Mouse (Mus musculus) hindbrain, embryonic 16.5 days (tissue): ENCODE results near the gene Grin3b. TPM values are rescaled to one million over a fixed set of nuclear protein-coding genes. Genes with fewer than 3 reads are reported as not detected.

Source experiments
- ATAC-seq: fragments of 200-750 bp; cut with Nextera tagmentation; 2 replicates; pipeline ENCODE4 v1.8.0; 2017; ENCODE audit warnings: moderate TSS enrichment, moderate library complexity
- H3K27ac ChIP-seq: fragments of 300-500 bp; sonication (generic); 2 replicates; pipeline ENCODE4 v1.5.1; 2014; ENCODE audit warnings: low read depth, mild to moderate bottlenecking, control low read depth, low read length, moderate library complexity
- H3K27me3 ChIP-seq: fragments of 300-500 bp; sonication (generic); replicated peaks from 2 replicates; pipeline ENCODE4 v1.6.1; 2014; ENCODE audit warnings: low read length; ENCODE audit not compliant: control insufficient read depth, insufficient read depth
- H3K36me3 ChIP-seq: fragments of 300-500 bp; sonication (generic); 2 replicates; pipeline ENCODE4 v1.6.1; 2014; ENCODE audit warnings: mild to moderate bottlenecking, low read length, moderate library complexity, mixed read lengths; ENCODE audit not compliant: control insufficient read depth, insufficient read depth
- H3K4me1 ChIP-seq: fragments of 300-500 bp; sonication (generic); 2 replicates; pipeline ENCODE4 v1.6.1; 2014; ENCODE audit warnings: low read depth, low read length; ENCODE audit not compliant: control insufficient read depth, insufficient read depth
- H3K4me2 ChIP-seq: fragments of 300-500 bp; sonication (generic); 2 replicates; pipeline ENCODE4 v1.6.1; 2014; ENCODE audit warnings: mild to moderate bottlenecking, low read length, control low read depth, moderate library complexity
- H3K4me3 ChIP-seq: fragments of 300-500 bp; sonication (generic); 2 replicates; pipeline ENCODE4 v1.5.1; 2014; ENCODE audit warnings: mild to moderate bottlenecking, low read length, control low read depth, moderate library complexity
- H3K9ac ChIP-seq: fragments of 300-500 bp; sonication (generic); 2 replicates; pipeline ENCODE4 v1.6.1; 2014; ENCODE audit warnings: low read depth, mild to moderate bottlenecking, control low read depth, low read length, moderate library complexity
- H3K9me3 ChIP-seq: fragments of 300-500 bp; sonication (generic); 2 replicates; pipeline ENCODE4 v1.6.1; 2014; ENCODE audit warnings: mild to moderate bottlenecking, low read length, moderate library complexity; ENCODE audit not compliant: control insufficient read depth
- WGBS: fragments of 180-500 bp; shearing (Covaris S2); extraction: QIAGEN DNeasy Blood & Tissue Kit; methylation state at CpG from one replicate; pipeline ENCODE4 v1.1.7; 2014; 5-methylcytosine and 5-hydroxymethylcytosine counted together
- polyA plus RNA-seq: library from polyadenylated mRNA; unstranded; fragments of >200 nt; fragmentation: Nextera tagmentation; extraction: Ambion mirVana; gene quantifications from 2 replicates; pipeline ENCODE4 v1.2.1, GENCODE M21; 2015

The Grin3b gene
- polyA plus RNA-seq, 1 experiment from 2014 or later, result 0.46 TPM

DNA sequence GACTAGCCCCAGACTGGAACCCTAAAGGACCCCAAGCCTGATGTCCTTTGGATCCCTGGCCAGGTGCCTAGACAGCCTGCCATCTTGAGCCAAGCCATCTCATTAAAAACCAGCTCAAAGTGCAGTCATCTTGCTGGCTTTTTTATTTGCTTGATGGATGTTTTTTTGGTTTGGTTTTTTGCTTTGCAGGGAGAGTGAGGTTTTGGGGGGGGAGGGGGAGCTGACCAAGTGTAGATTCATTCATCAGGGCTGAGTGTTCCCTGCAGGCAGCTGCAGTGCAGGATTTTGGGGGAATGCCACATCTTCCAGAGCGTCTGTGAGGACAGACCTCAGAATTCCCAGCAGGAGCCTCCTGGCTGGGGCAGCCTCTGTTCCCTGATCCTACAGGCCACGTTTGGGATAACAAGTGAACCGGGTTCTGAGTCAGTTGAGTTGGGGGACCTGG, 1.4 kb upstream of the Grin3b start:
- peaks cover 7% of the 10 kb centered on the region for H3K4me1 ChIP-seq
- H3K36me3 ChIP-seq, result peaks cover 30% of the 10 kb centered on the region
- H3K9ac ChIP-seq, result no peak overlapping the region
- H3K9me3 ChIP-seq, result no peaks in the 10 kb centered on the region
- no peak overlapping the region; the same call in 1 of the 2 replicates for H3K27ac ChIP-seq
- no peak overlapping the region for H3K4me2 ChIP-seq
- no peak for ATAC-seq
- H3K4me3 ChIP-seq, result no peak overlapping the region
- WGBS, result 8% methylated on average over 3 of the region's 3 CpGs
- H3K27me3 ChIP-seq, result peaks cover 23% of the 10 kb centered on the region

DNA sequence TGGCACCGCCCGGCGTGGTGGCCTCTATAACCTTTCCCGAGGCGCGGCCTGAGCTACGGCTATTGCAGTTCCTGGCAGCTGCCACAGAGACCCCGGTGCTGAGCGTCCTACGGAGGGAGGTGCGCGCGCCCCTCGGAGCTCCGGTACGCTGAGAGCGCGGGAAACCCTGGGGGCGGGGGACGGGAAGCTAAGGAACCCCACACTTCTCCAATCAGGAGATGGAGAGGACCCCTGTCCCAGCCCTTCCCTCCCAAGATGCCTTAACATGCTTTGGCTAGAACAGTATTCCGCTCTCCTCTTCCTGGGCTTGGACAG, 625 bp downstream of the Grin3b start:
- Histone ChIP-seq H3K4me3 (peak overlapping the region; percentile 42), H3K9me3 (no peaks in the 10 kb centered on the region), H3K27ac (no peak overlapping the region), H3K4me2 (peak overlapping the region; percentile 72), H3K27me3 (peaks cover 23% of the 10 kb centered on the region), H3K4me1 (peaks cover 7% of the 10 kb centered on the region), H3K9ac (peak overlapping the region; percentile 64), H3K36me3 (peaks cover 32% of the 10 kb centered on the region)
- ATAC-seq, result peak; percentile 12; the same call in 1 of the 2 replicates
- 4% methylated on average over 21 of the region's 21 CpGs for WGBS

DNA sequence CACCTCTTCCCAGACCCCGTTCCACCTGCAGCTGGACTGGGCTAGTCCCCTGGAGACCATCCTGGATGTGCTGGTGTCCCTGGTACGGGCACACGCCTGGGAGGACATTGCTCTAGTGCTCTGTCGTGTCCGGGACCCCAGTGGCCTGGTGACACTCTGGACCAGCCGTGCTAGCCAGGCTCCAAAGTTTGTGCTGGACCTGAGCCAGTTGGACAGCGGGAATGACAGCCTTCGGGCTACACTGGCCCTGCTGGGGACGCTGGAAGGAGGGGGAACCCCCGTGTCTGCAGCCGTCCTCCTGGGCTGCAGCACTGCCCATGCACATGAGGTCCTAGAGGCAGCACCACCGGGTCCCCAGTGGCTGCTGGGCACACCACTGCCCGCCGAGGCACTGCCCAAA, 2.3 kb downstream of the Grin3b start:
- ATAC-seq, result no peak
- Histone ChIP-seq H3K4me1 (peaks cover 7% of the 10 kb centered on the region), H3K27me3 (peaks cover 23% of the 10 kb centered on the region), H3K36me3 (peaks cover 33% of the 10 kb centered on the region), H3K4me2 (no peak overlapping the region), H3K9me3 (no peaks in the 10 kb centered on the region), H3K4me3 (no peak overlapping the region), H3K9ac (no peak overlapping the region), H3K27ac (no peak overlapping the region)
- 65% methylated on average over 14 of the region's 14 CpGs for WGBS

DNA sequence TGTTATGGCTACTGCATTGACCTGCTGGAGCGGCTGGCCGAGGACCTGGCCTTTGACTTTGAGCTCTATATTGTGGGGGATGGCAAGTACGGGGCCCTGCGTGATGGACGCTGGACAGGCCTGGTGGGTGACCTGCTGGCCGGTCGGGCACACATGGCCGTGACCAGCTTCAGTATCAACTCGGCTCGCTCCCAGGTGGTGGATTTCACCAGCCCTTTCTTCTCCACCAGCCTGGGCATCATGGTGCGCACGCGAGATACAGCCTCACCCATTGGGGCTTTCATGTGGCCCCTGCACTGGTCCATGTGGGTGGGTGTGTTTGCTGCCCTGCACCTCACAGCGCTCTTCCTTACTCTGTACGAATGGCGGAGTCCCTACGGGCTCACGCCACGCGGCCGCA, 3.6 kb downstream of the Grin3b start:
- WGBS, result 90% methylated on average over 21 of the region's 21 CpGs
- no peak overlapping the region for H3K4me2 ChIP-seq
- H3K9me3 ChIP-seq, result no peaks in the 10 kb centered on the region
- peaks cover 7% of the 10 kb centered on the region for H3K4me1 ChIP-seq
- H3K9ac ChIP-seq, result no peak overlapping the region
- peaks cover 45% of the 10 kb centered on the region for H3K36me3 ChIP-seq
- H3K4me3 ChIP-seq, result no peak overlapping the region
- no peak for ATAC-seq
- peaks cover 21% of the 10 kb centered on the region for H3K27me3 ChIP-seq
- no peak overlapping the region for H3K27ac ChIP-seq

DNA sequence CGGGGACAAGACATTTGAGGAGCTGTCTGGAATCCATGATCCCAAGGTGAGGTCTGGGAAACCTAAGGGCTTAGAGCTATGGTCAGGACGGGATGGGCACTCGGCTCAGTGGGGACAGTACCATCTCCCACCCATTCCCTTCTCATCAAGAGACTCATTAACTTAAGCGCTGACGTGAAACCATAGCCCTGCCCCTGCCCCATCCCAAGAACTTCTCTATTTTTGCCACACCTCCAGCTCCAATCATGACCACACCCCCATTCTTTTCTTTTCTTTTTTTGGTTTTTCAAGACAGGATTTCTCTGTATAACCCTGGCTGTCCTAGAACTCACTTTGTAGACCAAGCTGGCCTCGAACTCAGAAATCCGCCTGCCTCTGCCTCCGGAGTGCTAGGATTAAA, 4.2 kb downstream of the Grin3b start:
- H3K27ac ChIP-seq, result no peak overlapping the region
- no peaks in the 10 kb centered on the region for H3K9me3 ChIP-seq
- H3K36me3 ChIP-seq, result peaks cover 46% of the 10 kb centered on the region
- peaks cover 18% of the 10 kb centered on the region for H3K27me3 ChIP-seq
- no peak overlapping the region for H3K4me2 ChIP-seq
- H3K9ac ChIP-seq, result no peak overlapping the region
- WGBS, result 92% methylated on average over 8 of the region's 8 CpGs
- H3K4me1 ChIP-seq, result peaks cover 7% of the 10 kb centered on the region
- no peak for ATAC-seq
- H3K4me3 ChIP-seq, result no peak overlapping the region

DNA sequence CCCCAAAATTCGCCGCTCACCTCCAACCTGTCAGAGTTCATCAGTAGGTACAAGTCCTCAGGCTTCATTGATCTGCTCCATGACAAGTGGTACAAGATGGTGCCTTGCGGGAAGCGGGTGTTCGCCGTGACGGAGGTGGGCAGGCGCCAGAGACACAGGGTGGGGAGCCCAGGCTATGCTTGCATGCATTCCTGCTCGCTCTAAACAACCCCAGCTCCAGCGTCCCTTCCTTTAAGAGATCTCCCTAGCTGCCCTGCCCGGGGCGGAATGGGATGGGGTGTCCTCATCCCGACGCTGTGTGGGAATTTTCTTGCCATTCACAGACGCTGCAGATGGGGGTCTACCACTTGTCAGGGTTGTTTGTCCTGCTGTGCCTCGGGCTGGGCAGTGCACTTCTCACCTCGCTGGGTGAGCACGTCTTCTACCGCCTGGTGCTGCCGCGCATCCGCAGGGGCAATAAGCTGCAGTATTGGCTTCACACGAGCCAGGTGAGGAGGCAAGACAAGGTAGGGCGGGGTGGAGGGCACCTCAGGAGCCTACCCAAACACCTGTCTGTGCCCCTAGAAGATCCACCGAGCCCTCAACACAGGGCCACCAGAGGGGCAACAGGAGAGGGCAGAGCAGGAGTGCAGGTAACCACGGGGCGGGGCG, 5.7 kb downstream of the Grin3b start:
- ATAC-seq, result no peak
- 87% methylated on average over 28 of the region's 28 CpGs for WGBS
- Histone ChIP-seq H3K9ac (no peak overlapping the region), H3K36me3 (peaks cover 46% of the 10 kb centered on the region), H3K9me3 (no peaks in the 10 kb centered on the region), H3K4me3 (no peak overlapping the region), H3K27me3 (peaks cover 11% of the 10 kb centered on the region), H3K4me1 (peaks cover 4% of the 10 kb centered on the region), H3K4me2 (no peak overlapping the region), H3K27ac (no peak overlapping the region)

DNA sequence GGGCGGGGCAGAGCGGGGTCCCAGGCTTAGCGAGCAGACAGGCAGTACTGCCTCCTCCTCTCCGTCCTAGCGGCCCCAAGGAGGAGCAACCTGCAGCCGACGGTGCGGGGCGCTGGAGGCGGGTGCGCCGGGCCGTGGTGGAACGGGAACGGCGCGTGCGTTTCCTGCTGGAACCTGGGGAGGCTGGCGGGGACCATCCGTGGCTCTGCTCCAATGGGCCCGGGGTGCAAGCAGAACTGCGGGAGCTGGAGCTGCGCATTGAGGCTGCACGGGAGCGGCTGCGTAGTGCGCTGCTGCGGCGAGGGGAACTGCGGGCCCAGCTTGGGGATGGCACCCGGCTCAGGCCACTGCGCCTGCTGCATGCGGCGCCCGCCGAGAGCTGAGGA, 6.2 kb downstream of the Grin3b start:
- Histone ChIP-seq H3K4me2 (no peak overlapping the region), H3K9ac (no peak overlapping the region), H3K4me1 (peaks cover 8% of the 10 kb centered on the region), H3K27ac (no peak overlapping the region), H3K27me3 (peaks cover 6% of the 10 kb centered on the region), H3K9me3 (no peaks in the 10 kb centered on the region), H3K36me3 (peaks cover 46% of the 10 kb centered on the region), H3K4me3 (no peak overlapping the region)
- 73% methylated on average over 35 of the region's 36 CpGs for WGBS
- no peak for ATAC-seq

DNA sequence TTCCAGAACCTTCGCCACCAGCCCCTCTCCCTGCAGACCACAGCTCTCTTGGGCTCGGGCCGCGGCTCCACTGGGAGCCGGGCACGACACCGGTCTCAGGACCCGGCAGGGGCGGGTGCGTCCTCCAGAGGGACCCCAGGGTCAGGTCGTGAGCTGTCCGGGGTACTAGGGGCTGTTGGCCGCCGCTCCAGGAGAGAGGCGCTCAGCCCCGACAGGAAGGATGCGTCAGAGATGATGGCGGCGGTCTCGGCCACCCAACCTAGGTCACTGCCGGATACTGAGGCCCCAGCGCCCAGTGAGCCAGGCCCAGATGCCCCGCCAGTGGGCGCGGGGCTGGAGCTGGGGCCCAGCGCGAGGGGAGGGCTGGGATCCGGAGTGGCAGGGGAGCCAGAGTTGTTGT, 6.8 kb downstream of the Grin3b start:
- Histone ChIP-seq H3K27ac (no peak overlapping the region), H3K9me3 (no peaks in the 10 kb centered on the region), H3K9ac (no peak overlapping the region), H3K36me3 (peaks cover 46% of the 10 kb centered on the region), H3K4me2 (no peak overlapping the region), H3K4me3 (no peak overlapping the region), H3K27me3 (peaks cover 2% of the 10 kb centered on the region), H3K4me1 (peaks cover 10% of the 10 kb centered on the region)
- ATAC-seq, result no peak
- WGBS, result 80% methylated on average over 25 of the region's 28 CpGs

DNA sequence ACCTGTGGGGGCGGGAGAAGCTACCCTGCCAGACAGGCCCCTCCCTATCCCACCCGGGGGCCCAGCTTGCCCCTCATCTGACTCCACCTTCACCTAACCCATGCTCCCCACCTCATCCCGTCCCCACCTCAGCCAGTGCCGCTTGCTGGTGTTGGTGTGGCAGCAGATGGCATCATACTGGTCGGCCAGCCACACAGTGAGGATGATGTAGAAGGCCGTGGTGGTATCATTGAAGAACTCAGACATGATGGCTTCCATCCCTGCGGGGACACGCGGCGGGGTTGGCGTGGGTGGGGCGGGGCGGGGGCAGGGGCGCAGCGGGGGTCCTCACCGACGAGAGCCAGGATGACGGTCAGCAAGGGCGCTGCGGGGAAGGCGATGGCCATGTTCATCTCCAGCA, 7.5 kb downstream of the Grin3b start:
- Histone ChIP-seq H3K36me3 (peaks cover 46% of the 10 kb centered on the region), H3K27me3 (peaks cover under 1% of the 10 kb centered on the region), H3K4me2 (no peak overlapping the region), H3K4me1 (peaks cover 17% of the 10 kb centered on the region), H3K9ac (no peak overlapping the region), H3K27ac (no peak overlapping the region), H3K9me3 (no peaks in the 10 kb centered on the region), H3K4me3 (no peak overlapping the region)
- 97% methylated on average over 18 of the region's 21 CpGs for WGBS
- ATAC-seq, result no peak
